Mouse (Mus musculus) ES-Bruce4 (cell line): ENCODE data around the gene Rbms3.

Source experiments
- CTCF ChIP-seq: IDR thresholded peaks from one replicate; pipeline ENCODE4 v1.8.1; 2011; ENCODE audit warnings: low read depth, low read length
- EP300 ChIP-seq: IDR thresholded peaks from 2 replicates; pipeline ENCODE4 v1.6.1; 2011; ENCODE audit warnings: low read depth, low read length; ENCODE audit not compliant: insufficient read depth
- POLR2A ChIP-seq: IDR thresholded peaks from one replicate; pipeline ENCODE4 v1.8.1; 2011; ENCODE audit warnings: low read length; ENCODE audit not compliant: insufficient read depth

- TF ChIP-seq CTCF (no peak), EP300 (no peak), POLR2A (no peak)
Measured at GRCm38 (mm10) chr9:116808401-116808800, 821.3 kb downstream of the Rbms3 start.
